Mouse (Mus musculus) heart, postnatal 0 days (tissue): ENCODE measurements around the gene Ptp4a2.

Experiments used
- CTCF ChIP-seq: IDR thresholded peaks from 2 replicates; pipeline ENCODE4 v1.5.1; 2016; ENCODE audit warnings: antibody characterized with exemption, control low read depth, low read depth
- EP300 ChIP-seq: IDR thresholded peaks from 2 replicates; pipeline ENCODE4 v1.6.1; 2016; ENCODE audit warnings: antibody characterized with exemption, low read depth

DNA sequence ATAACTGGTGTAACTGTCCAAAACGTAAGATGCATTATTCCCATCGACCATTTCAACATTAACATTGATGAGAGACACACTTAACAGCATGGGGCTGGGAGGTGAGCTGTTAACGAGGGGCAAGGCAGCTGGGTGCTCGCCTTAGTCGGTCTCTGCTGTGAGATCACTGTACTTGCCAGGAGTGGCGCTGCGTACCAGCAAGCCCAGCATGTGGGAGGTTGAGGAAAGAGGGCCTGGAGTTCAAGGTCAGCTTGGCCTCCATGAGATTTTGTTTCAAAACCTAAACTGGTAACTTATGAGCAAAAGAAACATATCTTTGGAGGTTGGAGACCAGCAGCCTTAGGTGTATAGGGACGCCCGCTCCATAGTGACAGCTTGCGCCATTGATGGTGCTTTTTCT is 78.6 kb downstream of the Ptp4a2 start:
- TF ChIP-seq CTCF, result no peak
- no peak for TF ChIP-seq EP300
